Mouse (Mus musculus): ENCODE data around the gene Gm14226.

- TF ChIP-seq EP300 (optimal IDR thresholded peaks at IDR 0.05), result no peak
- TF ChIP-seq CTCF (IDR thresholded peaks at IDR 0.05; ENCODE audit: low read depth), result no peak
Measured at GRCm38 (mm10) chr2:154972981-154973380, 45.1 kb upstream of the Gm14226 start.

All from stomach, postnatal 0 days (tissue).